Mouse (Mus musculus): ENCODE measurements around the gene Depdc1a.

- no peak for TF ChIP-seq CTCF (IDR thresholded peaks at IDR 0.05; ENCODE audit: low read depth, low read length)
- TF ChIP-seq POLR2A (IDR thresholded peaks at IDR 0.05; ENCODE audit: extremely low read depth, insufficient read depth, low read length) = no peak
These were observed 17.8 kb upstream of the Depdc1a start for GRCm38 (mm10) chr3:159477250-159477962.

Measured in liver, adult 2 months (tissue).